Mouse (Mus musculus) kidney, postnatal 25 days (tissue): ENCODE data around the gene Chd3.
A peak's percentile ranks its signal among the peaks of the same experiment; 100 is the strongest.

ENCODE experiments used
- DNase-seq, 2 experiments: peaks; one replicate each; pipeline ENCODE4 v3.0.0; 2021; ENCODE audit warnings: mixed read lengths in 2 of 2

The Chd3 gene

GRCm38 (mm10) chr11:69406282-69406681 is 37.1 kb upstream of the Chd3 start:
- DNase-seq = peak in 1 of 2 experiments; percentile 48

GRCm38 (mm10) chr11:69405397-69406200 is 36.4 kb upstream of the Chd3 start:
- DNase-seq = peak in 1 of 2 experiments; percentile 51

DNA sequence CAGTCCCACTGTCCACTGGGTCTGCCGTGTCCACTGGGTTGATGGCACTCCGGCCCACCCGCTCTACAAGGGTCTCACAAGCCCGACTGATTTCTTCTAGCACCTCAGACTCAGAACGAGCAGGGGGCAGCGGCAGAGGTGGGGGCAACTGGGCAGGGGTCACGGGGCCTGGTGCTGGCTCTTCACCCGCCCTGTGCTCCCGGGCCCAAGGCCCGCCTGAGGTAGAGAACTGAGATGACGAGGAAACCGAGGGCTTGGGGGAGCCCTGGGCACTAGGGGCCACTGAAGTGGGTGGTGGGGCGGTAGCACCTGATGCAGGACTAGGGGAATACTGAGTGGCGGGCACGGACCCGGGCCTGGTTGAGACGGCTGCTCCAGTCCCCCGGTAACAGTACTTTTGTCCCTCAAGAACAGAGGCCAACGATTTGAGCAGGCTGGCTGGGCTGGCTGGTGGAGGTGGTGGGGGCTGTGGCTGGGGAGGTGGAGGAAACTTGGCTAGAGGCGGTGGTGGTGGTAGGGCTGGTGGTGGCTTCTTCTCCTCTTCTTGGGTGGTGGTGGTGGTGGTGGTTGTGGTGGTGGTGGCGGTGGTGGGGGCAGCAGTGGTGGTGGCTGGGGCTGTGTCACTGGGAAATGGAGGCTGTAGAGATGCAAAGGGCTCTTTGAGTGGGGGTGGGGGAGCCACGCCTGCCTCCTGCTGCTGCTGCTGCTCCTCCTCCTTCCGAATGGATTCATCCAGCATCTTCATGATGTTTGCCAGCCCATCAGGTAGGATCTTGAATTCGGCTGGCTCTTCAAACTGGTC is 35.6 kb upstream of the Chd3 start:
- DNase-seq = peak in 1 of 2 experiments; percentile 44

DNA sequence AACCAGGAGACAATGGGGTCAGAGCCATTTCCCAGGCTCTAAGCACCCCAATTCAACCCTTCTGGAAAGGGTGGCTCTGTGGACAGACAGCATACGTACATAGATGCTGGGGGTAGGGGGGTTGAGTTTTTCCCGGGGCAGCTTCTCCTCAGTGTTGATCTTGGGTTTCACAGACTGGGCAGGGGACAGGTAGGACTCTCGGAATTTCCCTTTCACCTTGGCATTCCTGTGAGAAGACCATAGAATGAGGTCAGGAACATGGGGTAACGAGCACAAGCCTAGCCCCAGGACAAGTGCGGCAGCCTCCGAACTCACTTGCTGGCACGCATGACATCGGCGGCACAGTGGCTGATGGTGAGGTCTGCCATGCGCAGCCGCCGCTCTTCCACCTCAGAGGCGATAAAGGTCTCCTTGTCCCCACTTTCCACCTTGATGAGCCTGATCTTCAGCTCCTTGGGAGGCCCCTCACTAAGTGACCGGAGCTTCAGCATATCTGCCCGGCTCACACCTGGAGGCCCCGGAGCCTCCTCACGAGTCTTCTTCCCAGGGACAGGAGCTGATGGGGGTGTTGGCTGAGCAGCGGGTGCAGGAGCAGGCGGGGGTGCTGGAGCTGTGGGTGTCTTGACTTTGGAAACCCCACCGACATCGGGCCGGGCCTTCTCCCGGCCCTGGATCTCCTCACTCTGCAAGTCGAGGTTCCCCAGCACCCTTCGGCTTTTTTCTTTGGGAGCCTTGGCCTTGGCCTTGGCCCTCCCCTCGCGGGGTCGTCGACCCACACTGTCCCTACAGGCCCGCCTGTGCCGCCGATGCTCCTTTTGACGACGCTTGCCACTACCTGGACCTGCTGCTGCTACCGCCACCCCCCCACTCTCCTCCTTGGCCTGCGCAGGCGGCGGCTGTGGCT is 34.7 kb upstream of the Chd3 start:
- DNase-seq = peak in 1 of 2 experiments; percentile 64

DNA sequence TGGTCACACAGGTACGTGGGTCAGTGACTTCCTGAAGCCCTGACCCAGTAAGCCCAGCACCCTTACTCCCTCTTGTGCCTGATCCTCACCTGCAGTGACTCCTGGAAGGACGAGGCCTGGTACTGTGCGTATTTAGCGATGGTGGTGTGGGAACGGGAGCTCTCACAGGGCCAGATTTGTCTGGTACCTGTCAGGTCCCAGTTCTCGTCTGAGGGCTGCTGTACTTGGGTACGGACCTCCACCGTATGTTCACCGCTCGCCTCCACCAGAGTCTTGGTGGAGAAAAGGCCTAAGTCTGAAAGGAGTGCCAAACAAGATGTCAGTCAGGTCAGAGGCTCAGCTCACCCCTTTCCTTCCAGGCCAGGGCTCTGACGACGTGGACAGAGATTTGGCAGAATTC is 32.8 kb upstream of the Chd3 start:
- peak in 1 of 2 experiments; percentile 52 for DNase-seq

DNA sequence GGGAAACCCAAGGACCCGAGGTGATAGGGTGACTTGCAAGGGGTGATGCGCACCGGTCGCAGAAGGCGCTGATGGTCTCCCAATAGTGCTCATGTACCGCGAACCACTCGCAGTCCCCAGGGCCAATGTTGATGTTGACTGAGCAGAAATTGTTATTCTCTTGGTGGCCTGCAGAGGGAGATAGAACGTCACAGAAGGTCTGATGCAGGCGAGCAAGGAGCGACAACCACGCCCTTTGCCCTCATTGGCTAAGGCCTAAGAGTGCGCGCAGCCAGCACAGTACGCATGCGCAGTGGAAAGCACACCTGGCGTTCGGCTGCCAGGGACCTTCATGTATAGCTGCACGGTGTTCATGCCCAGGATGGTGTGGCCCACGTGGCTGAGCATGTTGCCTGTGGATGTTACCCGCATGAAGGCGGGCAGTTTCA is 32.0 kb upstream of the Chd3 start:
- DNase-seq = peak; percentile 95 to 97

DNA sequence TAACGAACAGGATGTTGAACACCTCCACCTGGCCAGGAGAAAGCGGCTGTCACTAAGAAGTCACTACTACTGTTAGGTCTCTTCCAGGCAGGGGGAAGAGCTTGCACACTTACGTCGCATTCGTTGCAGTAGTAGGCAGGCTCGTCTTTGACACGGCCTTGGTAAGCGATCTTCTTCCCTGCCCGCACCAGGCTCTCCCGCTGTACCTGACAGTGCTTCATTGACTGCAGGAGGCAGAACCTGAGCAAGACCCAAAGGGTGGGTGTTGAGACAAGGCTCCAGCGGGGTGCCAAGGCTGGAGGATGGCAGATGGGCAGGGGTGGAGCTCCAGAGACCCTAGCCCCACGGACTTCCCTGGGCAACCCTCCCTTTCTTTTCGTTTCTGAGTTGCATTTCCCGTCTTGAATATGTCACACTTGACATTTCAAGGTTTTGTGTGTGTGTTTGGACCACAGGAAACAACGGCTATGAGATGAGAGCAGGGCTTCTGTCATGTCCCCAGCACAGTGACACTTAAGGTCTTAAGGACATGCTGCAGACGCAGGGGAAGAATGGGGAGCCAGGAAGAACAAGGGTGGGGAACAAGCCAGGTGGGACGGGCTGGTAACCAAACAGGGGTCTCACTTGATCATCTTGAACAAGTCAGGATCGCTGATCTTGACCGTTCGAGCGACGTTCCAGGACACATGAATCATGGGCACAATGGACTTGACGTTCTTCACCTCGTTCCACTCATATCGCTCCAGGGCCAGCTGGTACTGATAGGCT is 31.1 kb upstream of the Chd3 start:
- peak in 1 of 2 experiments; percentile 55 for DNase-seq

- peak in 1 of 2 experiments; percentile 65 for DNase-seq
Observed at GRCm38 (mm10) chr11:69399201-69400082, 30.2 kb upstream of the Chd3 start.

DNA sequence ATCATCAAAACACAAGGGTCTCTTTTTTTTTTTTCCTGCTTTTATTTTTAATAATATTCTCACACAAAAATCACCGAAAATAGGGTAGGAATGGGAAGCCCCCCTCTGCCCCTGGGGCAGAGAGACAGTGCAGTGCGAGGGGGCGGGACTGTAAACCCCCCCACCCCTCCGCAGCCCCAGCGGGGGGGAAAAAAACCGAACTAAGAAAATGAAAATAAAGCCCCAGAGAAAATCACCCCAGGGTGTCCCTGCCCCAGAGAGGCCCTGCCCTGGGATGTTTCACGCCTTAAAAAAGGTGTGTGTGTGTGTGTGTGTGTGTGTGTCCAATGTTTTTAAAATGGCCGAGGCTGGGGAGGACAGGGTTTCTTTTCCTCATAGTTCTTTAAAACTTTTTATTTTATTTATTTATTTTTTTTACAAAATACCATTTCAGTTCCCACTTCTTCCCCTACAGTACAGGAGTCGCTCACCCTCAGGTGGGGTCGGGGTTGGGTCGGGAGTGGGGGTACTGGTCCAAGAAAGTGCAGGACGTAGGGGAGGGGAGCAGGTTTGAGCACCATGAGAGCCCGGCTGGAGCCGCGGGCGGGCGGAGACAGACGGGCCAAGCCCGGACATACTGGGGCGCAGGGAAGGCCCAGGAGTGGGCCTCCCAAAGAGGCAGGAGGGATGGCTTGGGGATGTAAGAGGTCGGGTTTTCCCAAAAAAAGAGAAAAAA is 29.4 kb upstream of the Chd3 start:
- DNase-seq = peak in 1 of 2 experiments; percentile 55

DNA sequence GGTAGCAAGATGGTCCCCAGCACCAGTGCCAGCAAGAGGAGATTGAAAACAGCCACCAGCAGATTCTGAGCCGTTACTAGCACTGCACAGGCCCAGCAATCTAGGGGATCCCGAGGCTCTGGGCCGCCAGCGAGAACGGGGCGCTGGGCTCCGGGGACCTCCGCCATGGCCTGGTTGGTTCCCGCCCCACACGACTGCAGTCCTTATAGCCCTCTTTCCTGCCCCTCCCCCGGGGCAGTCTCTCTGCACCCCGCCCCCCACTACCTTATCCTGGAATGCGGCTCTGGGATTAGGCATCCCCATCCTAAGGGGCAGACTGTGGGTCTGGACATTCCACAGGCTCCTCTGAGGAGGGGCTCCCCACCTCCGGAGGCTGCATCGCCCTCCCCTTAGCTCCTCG is 28.9 kb upstream of the Chd3 start, which contains the start of gene Tmem88:
TSS of gene Tmem88 (minus strand) at position 176 of the 400 bp plus-strand sequence.
- peak; percentile 76 to 85 for DNase-seq

DNA sequence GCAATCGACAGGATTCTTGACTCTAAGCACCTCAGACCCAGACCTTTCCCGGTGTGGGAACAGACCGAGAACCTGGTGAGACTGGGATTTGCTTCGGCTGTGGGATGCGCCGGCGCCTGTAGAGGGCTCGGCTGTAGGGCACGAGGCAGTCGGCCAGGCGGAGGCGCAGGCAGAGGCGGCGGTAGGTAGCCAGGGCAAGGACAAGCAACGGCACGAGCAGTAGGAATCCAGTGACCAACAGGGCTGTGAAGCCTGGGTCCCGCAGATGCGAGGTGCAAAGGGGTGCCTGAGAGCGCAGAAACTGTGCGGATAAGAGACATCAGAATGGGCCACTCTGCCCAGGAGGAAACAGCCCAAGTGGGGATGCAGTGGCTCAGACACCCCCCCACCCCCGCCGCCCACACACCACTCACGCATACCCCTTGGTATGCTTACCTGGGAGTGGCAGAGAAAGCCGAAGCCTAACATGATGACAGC is 28.4 kb upstream of the Chd3 start:
- DNase-seq = peak in 1 of 2 experiments; percentile 62

DNA sequence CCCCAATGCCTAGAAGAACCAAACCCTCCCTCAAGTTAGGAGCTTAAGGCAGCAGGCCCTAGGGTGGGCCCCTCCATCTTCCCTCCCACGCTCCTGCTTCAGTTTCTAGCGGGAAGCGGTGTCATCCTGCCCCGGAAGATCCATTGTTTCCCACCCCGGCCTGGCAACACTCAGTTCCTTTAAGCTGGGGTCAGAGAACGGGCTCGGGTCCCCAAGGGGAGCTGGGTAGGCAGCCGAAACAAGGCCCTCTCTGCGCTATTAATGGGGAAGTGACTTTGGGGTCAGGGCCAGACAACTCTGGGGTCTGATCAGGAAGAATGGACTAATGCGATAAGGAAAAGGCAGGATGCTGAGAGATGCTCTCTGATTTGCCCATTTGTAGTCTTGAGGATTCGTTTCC is 27.6 kb upstream of the Chd3 start:
- peak; percentile 64 to 90 for DNase-seq

- DNase-seq = peak; percentile 97 to 98
Observed at GRCm38 (mm10) chr11:69395634-69396373, 26.6 kb upstream of the Chd3 start.

DNA sequence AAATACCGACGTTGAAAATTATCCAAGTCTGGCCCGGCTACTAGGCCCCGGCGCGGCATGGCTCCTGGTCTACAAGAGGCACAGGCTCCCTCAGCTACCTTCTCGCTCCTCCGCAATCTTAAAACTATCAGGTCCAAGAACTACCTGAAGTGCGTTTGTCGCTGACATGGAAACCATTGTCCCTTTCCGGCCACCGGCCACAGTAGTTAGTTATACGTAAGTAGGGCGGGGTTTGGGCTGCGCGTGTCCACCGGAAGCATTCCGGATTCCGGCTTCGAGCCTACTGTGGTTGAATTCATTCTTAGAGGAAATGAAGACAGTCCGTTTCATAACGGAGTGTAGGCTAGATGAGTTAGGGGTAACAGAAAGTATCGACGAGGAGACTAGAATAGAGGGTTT is 26.0 kb upstream of the Chd3 start, which contains the start of the genes Naa38 and Cyb5d1:
TSS of gene Naa38 (plus strand) at position 253 of the 399 bp plus-strand sequence.
TSS of gene Cyb5d1 (minus strand) at position 397 of the 399 bp plus-strand sequence.
- DNase-seq = peak; percentile 95 to 96

GRCm38 (mm10) chr11:69394591-69395167 is 25.5 kb upstream of the Chd3 start:
- peak in 1 of 2 experiments; percentile 30 for DNase-seq

DNA sequence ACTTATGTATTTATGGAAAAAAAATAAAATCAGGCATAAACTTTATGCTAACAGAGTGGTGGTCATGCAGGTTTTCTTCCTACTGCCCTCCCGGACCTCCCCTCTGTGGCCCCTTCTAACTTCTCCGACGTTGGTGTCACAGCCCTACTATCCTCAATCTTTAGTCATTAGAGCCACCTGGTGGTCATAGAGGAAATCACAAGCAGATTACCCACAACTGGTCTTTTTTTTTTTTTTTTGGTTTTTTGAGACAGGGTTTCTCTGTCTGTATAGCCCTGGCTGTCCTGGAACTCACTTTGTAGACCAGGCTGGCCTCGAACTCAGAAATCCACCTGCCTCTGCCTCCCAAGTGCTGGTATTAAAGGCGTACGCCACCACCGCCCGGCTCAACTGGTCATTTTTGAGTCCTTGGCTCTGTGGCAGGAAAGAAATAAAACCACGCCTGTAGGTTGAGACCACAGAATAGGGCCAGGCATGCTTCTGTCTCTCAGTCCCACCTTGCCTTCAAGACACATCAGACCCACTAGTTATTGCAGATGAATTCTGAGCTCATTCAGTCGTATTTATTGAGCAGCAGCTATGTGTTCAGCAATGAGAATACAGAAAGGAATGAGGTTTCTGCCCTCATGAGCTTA is 21.3 kb upstream of the Chd3 start:
- peak in 1 of 2 experiments; percentile 92 for DNase-seq

DNA sequence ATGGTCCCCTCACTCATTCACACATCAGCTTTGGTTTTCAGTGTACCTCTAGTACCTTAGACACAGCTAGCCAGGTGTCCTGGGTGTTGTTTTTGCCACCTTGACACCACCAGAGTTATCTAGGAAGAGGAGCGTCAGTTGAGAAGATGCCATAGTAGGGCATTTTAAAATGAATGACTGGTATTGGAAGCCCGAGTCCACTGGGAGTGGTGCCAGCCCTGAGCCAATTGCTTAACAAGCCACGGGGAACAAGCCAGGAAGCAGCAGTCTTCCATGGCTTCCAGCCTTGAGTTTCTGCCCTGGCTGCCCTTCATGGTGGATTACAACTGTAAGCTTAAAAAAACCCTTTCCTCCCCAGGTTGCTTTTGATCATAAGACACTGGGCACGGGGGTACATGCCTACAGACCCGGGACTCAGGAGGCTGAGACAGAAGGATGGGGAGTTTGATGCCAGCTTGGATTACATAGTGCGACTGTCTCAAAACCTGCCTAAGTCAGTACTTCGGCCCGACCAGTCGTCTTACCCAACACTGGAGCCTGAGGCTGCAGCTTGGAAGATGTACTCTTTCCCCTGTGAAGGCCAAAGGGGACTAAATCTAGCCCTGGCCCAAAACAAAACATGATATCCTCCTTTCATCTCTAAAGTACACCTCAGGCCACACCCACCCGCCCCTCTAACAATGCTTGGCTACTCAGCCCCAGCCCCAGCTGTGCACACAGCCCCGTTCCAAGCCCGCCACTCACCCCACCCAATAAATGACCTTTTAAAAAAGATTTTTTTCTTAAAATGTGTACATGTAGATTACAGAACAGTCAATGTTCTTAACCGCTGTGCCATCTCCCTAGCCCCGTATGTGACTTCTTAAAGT is 20.6 kb upstream of the Chd3 start:
- DNase-seq = peak; percentile 77 to 82
